Mouse (Mus musculus) C2C12 (cell line): Measurements from ENCODE around the gene Gm6525.

Experiments used
- CEBPB ChIP-seq: IDR thresholded peaks from one replicate; pipeline ENCODE4 v1.6.1; 2011; ENCODE audit warnings: low read depth, mild to moderate bottlenecking, control low read depth, moderate library complexity
- CTCF ChIP-seq: IDR thresholded peaks from one replicate; pipeline ENCODE4 v1.5.1; 2011; ENCODE audit not compliant: control insufficient read depth, insufficient read depth, insufficient read length
- FOSL1 ChIP-seq: IDR thresholded peaks from one replicate; pipeline ENCODE4 v1.8.0; 2011; ENCODE audit warnings: mild to moderate bottlenecking, low read length; ENCODE audit not compliant: poor library complexity, insufficient read depth, severe bottlenecking
- MAX ChIP-seq: IDR thresholded peaks from one replicate; pipeline ENCODE4 v1.6.1; 2011; ENCODE audit warnings: mild to moderate bottlenecking, control low read depth
- MYOD1 ChIP-seq: IDR thresholded peaks from one replicate; pipeline ENCODE4 v1.6.1; 2011; ENCODE audit warnings: low read depth; ENCODE audit not compliant: control insufficient read depth, insufficient read length
- MYOG ChIP-seq: IDR thresholded peaks from one replicate; pipeline ENCODE4 v1.6.1; 2011; ENCODE audit not compliant: control insufficient read depth, insufficient read length; ENCODE audit errors: extremely low read depth
- USF1 ChIP-seq: IDR thresholded peaks from one replicate; pipeline ENCODE4 v1.6.1; 2011; ENCODE audit warnings: low read depth, mild to moderate bottlenecking, control low read depth, moderate library complexity

- TF ChIP-seq CTCF: no peak
- no peak for TF ChIP-seq MAX
- no peak for TF ChIP-seq FOSL1
- TF ChIP-seq USF1: no peak
- no peak for TF ChIP-seq MYOD1
- TF ChIP-seq CEBPB: no peak
- TF ChIP-seq MYOG: no peak
These were observed 32.2 kb downstream of the Gm6525 start for GRCm38 (mm10) chr3:84206106-84206505.
